Mouse (Mus musculus) midbrain, embryonic 14.5 days (tissue): Measurements from ENCODE around the gene Ssbp4. TPM values are rescaled to one million over a fixed set of nuclear protein-coding genes. Genes with fewer than 3 reads are reported as not detected.

Source experiments
- ATAC-seq: fragments of 200-750 bp; cut with Nextera tagmentation; 2 replicates; pipeline ENCODE4 v1.8.0; 2017; ENCODE audit warnings: moderate number of reproducible peaks, moderate library complexity; ENCODE audit not compliant: low FRiP score, low TSS enrichment
- DNase-seq: peaks from one replicate; pipeline ENCODE4 v3.0.0-alpha.2; 2015
- H3K27ac ChIP-seq: fragments of 300-500 bp; sonication (generic); replicated peaks from 2 replicates; pipeline ENCODE4 v1.5.1; 2014; ENCODE audit warnings: mild to moderate bottlenecking, low read depth, low read length, moderate library complexity
- H3K27me3 ChIP-seq: fragments of 300-500 bp; sonication (generic); 2 replicates; pipeline ENCODE4 v1.6.1; 2014; ENCODE audit warnings: low read length, control low read depth, mixed read lengths; ENCODE audit not compliant: control insufficient read depth, insufficient read depth
- H3K36me3 ChIP-seq: fragments of 300-500 bp; sonication (generic); 2 replicates; pipeline ENCODE4 v1.6.1; 2014; ENCODE audit warnings: low read length, control low read depth; ENCODE audit not compliant: control insufficient read depth, insufficient read depth
- H3K4me1 ChIP-seq: fragments of 300-500 bp; sonication (generic); 2 replicates; pipeline ENCODE4 v1.6.1; 2014; ENCODE audit warnings: mild to moderate bottlenecking, antibody characterized with exemption, low read length, control low read depth; ENCODE audit not compliant: control insufficient read depth, insufficient read depth
- H3K4me2 ChIP-seq: fragments of 300-500 bp; sonication (generic); 2 replicates; pipeline ENCODE4 v1.6.1; 2014; ENCODE audit warnings: mild to moderate bottlenecking, low read length, moderate library complexity
- H3K4me3 ChIP-seq: fragments of 300-500 bp; sonication (generic); replicated peaks from 2 replicates; pipeline ENCODE4 v1.5.1; 2014; ENCODE audit warnings: low read depth, low read length
- H3K9ac ChIP-seq: fragments of 300-500 bp; sonication (generic); replicated peaks from 2 replicates; pipeline ENCODE4 v1.6.1; 2014; ENCODE audit warnings: mild to moderate bottlenecking, low read length, moderate library complexity
- H3K9me3 ChIP-seq: fragments of 300-500 bp; sonication (generic); 2 replicates; pipeline ENCODE4 v1.6.1; 2016; ENCODE audit warnings: low read length, control low read depth, mixed read lengths; ENCODE audit not compliant: control insufficient read depth
- WGBS: fragments of 180-500 bp; shearing (Covaris S2); extraction: QIAGEN DNeasy Blood & Tissue Kit; methylation state at CpG from one replicate; pipeline ENCODE4 v1.1.7; 2014; 5-methylcytosine and 5-hydroxymethylcytosine counted together
- polyA plus RNA-seq: library from polyadenylated mRNA; unstranded; fragments of >200 nt; fragmentation: Nextera tagmentation; extraction: Ambion mirVana; gene quantifications from 2 replicates; pipeline ENCODE4 v1.2.1, GENCODE M21; 2014

Gene Ssbp4
- polyA plus RNA-seq, 1 experiment from 2014 or later = 172 TPM

DNA sequence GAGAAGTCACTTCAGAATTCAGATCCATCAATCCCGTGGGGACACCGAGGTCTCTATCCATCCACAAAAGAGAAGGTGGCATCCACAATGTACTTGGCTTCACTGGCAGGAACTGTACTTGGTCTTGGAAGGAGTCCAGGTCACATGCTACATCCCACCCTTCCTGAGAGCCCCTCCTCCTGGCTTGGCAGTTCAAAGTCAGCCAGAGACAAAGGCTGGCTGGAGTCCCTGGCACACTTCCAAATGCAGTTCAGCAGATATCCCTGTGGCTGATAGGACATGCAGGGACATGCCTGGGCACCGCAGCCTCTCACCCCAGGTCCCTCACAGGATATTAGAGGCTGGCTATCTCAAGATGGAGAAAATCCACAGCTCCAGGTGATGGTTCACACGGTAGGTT, 40.7 kb upstream of the Ssbp4 start:
- WGBS = 51% methylated on average over 4 of the region's 4 CpGs
- peak; percentile 88 for DNase-seq

DNA sequence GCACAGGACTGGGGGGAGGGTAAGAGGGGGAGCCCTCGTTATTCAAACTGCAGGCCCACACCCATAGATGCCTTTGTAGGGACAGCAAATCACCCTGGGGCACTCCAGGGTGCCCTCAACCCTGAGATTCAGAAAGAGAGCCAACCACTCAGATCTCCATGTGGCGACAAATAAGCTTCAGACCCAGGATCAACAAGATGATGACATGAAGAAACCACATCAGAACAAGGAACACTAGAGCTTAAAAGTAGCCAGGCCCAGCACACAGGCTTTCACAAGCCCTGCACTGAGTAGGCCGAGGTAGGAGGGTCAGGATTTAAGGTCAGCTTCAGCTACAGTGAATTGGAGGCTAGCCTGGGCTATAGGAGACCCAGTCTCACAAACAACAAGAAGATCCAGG, 40.2 kb upstream of the Ssbp4 start:
- ATAC-seq (no peak), DNase-seq (no peak)
- H3K9ac ChIP-seq = no peak overlapping the region
- WGBS = 65% methylated on average over 3 of the region's 3 CpGs
- H3K4me3 ChIP-seq = no peak overlapping the region
- H3K36me3 ChIP-seq = peaks cover 24% of the 10 kb centered on the region
- H3K4me1 ChIP-seq = 0 out of 2 replicates have a peak, but pooled peaks cover 14% of the 10 kb centered on the region
- H3K9me3 ChIP-seq = no peaks in the 10 kb centered on the region
- H3K27ac ChIP-seq = peak overlapping the region; percentile 38; the same call in 1 of the 2 replicates
- H3K4me2 ChIP-seq = no peak overlapping the region
- H3K27me3 ChIP-seq = no peaks in the 10 kb centered on the region

More for the DNA sequence above, 40.7 kb upstream of the Ssbp4 start:
- peaks cover 27% of the 10 kb centered on the region for H3K36me3 ChIP-seq
- H3K4me2 ChIP-seq = no peak overlapping the region; the same call in 1 of the 2 replicates
- H3K4me3 ChIP-seq = no peak overlapping the region
- H3K9ac ChIP-seq = no peak overlapping the region
- no peaks in the 10 kb centered on the region for H3K9me3 ChIP-seq
- 0 out of 2 replicates have a peak, but pooled peaks cover 14% of the 10 kb centered on the region for H3K4me1 ChIP-seq
- ATAC-seq = peak; percentile 71
- no peaks in the 10 kb centered on the region for H3K27me3 ChIP-seq
- peak overlapping the region; percentile 58; the same call in 1 of the 2 replicates for H3K27ac ChIP-seq

DNA sequence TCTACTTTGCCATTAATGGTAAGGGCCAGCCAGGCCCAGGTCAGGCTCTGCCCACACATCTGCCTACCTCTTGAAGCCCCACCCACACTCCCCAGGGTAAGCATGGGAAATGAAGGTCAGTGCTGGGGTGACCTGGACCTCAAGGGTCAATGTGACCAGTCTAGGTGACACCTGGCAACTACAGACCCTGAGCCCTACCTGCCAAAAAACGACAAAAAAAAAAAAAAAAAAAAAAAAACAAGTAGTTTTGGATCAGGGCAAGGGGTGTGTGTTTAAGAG, 39.4 kb upstream of the Ssbp4 start:
- WGBS = 42% methylated on average over 1 of the region's 1 CpGs

DNA sequence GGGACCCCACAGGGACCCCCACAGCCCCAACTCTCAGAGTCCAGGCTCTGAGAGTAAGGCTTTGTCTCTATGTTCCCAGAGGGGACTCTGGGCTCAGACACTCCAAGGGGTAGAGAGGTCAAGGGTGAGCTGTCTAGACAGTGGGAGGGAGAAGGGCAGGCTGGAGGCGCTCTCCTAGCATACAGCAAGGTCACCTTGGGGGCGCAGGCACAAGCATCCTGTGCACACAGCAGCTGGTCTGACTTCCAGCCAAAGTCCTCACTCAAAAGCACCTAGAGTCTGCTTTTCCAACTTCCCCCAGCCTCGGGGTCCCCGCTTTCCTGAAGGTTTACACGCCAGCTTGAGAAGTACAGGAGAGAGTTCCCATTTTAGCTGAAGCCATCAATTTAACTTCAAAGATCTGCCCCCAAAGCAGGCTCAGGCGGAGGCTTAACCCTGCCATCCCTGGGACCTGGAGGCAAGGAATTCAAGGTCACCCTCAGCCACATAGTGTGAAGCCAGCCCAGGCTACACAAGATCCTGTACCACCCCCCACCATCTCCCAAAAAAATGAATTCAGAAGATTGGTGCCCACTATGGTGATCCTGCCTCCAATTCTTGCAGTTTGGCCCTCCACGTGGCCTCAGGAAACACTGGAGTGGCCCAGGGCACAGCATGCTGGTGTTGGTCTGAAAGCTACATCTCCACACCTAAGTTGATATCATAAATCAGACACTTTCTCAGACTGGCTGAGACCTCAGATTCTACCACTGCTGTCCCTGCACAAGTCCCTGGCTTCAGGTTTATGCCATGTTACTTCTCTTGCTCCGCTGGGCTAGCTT, 38.9 kb upstream of the Ssbp4 start:
- WGBS = 58% methylated on average over 8 of the region's 8 CpGs
- 0 out of 2 replicates have a peak overlapping the region, but pooled peaks have one; percentile 13 for H3K27ac ChIP-seq
- H3K36me3 ChIP-seq = peaks cover 24% of the 10 kb centered on the region
- H3K9me3 ChIP-seq = no peaks in the 10 kb centered on the region
- H3K4me3 ChIP-seq = no peak overlapping the region
- no peaks in the 10 kb centered on the region for H3K27me3 ChIP-seq
- DNase-seq (no peak), ATAC-seq (no peak)
- 0 out of 2 replicates have a peak, but pooled peaks cover 14% of the 10 kb centered on the region for H3K4me1 ChIP-seq
- H3K9ac ChIP-seq = no peak overlapping the region
- no peak overlapping the region for H3K4me2 ChIP-seq

More for the DNA sequence above, 39.4 kb upstream of the Ssbp4 start:
- Histone ChIP-seq H3K4me1 (0 out of 2 replicates have a peak, but pooled peaks cover 14% of the 10 kb centered on the region), H3K36me3 (peaks cover 24% of the 10 kb centered on the region), H3K4me2 (no peak overlapping the region), H3K9ac (no peak overlapping the region), H3K9me3 (no peaks in the 10 kb centered on the region), H3K4me3 (no peak overlapping the region), H3K27me3 (no peaks in the 10 kb centered on the region), H3K27ac (no peak overlapping the region)
- DNase-seq (no peak), ATAC-seq (no peak)

DNA sequence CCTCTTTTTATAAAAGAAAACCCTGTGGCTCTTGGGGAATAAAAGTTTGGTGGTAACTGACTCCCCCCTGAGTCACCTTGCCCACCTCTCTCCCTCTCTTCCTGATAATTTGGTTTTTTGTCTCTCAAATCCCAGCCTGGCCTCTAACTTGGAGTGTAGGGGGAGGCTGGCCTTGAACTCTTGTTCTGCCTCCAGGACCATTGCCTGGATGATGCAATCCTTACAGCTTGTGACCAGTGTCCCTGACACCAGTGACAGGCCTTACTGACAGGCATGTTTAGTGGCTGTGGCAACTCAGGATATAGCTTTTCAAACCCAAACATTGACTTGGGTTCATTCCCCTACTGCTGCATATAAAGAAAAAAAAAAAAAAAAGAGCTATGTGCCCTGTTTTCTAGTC, 38.1 kb upstream of the Ssbp4 start:
- ATAC-seq = no peak
- Histone ChIP-seq H3K36me3 (peaks cover 18% of the 10 kb centered on the region), H3K9ac (0 out of 2 replicates have a peak overlapping the region, but pooled peaks have one; percentile 17), H3K27ac (no peak overlapping the region), H3K4me2 (no peak overlapping the region), H3K9me3 (no peaks in the 10 kb centered on the region), H3K27me3 (no peaks in the 10 kb centered on the region), H3K4me1 (0 out of 2 replicates have a peak, but pooled peaks cover 14% of the 10 kb centered on the region), H3K4me3 (no peak overlapping the region)
- DNase-seq = no peak

DNA sequence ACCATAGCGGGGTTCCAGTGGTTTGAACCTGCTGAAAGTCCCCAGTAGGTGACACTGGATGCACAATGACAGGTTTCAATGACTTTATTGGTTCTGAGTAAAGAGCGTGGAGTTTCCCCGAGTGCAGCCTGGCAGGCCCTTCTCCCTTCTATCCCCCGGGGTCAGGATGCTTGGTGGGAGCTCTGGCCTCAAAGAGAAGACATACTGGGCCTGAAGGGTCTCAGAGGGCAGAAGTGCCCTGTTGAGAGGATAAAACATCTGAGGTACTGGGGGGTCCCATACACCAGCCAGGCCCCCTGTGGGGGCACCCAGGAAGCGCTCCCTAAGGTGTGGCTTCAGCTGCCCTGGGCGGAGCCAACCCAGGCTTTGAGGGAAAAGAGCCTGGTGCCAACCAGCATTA, 37.7 kb upstream of the Ssbp4 start:
- peaks cover 15% of the 10 kb centered on the region for H3K36me3 ChIP-seq
- H3K4me2 ChIP-seq = no peak overlapping the region
- no peaks in the 10 kb centered on the region for H3K9me3 ChIP-seq
- H3K9ac ChIP-seq = no peak overlapping the region
- no peak overlapping the region for H3K4me3 ChIP-seq
- no peaks in the 10 kb centered on the region for H3K27me3 ChIP-seq
- DNase-seq = no peak
- H3K4me1 ChIP-seq = 0 out of 2 replicates have a peak, but pooled peaks cover 14% of the 10 kb centered on the region
- ATAC-seq = no peak
- no peak overlapping the region for H3K27ac ChIP-seq
- WGBS = 66% methylated on average over 6 of the region's 6 CpGs

DNA sequence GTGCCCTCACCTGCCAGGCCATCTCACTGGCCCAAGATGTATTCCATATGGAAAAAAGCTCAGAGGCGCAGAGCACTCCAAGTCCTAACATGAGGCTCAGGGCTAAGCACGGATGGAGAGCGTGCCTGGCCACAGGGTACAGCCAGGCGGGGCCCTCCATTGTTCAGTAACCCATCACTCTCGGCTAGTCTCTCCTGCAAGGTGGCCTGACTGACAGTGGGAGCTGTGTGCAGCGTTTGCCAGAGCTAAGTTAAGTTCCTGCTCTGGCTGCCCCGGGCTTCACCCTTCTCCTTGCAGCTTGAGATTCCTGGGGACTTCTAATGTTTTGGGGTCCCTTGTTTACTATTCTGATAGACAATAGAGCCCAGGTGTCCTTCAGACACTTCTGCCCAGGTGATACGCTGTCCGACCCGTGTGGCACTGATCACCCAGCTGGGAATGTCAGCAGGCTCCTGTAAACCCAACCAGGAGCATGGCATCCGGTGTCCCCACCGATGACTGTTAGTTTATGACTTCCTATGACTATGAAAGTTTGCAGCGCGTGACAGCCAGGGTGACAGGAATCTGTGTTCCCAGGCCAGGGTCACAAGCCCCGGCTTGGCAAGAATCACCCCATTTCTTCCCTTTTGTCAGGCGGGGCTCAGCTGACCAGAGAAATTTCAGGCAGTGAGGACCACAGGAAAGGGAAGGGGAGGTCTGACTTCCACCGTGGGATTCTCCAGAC, 37.0 kb upstream of the Ssbp4 start:
- H3K4me2 ChIP-seq = no peak overlapping the region
- DNase-seq = no peak
- WGBS = 61% methylated on average over 17 of the region's 17 CpGs

DNA sequence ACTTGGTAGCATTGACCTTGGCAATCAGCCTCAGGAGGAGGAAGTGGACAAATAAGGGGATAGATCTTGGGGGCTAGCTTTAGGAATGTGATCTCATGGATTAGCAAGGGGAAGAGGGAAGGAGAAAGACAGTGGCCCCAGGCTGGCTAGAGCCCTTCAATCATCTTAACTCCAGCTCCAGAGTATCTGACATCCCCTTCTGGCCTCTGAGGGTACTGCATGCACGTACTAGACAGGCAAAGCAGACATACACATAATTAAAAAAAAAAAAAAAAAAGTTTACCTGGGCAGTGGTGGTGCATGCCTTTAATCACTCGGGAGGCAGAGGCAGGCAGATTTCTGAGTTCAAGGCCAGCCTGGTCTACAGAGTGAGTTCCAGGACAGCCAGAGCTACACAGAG, 35.4 kb upstream of the Ssbp4 start:
- H3K4me2 ChIP-seq = no peak overlapping the region
- H3K36me3 ChIP-seq = no peaks in the 10 kb centered on the region
- H3K9me3 ChIP-seq = no peaks in the 10 kb centered on the region
- H3K9ac ChIP-seq = no peak overlapping the region
- ATAC-seq = no peak
- 0 out of 2 replicates have a peak, but pooled peaks cover 4% of the 10 kb centered on the region for H3K4me1 ChIP-seq
- H3K27me3 ChIP-seq = no peaks in the 10 kb centered on the region
- no peak overlapping the region for H3K4me3 ChIP-seq
- H3K27ac ChIP-seq = no peak overlapping the region
- no peak for DNase-seq
- WGBS = 77% methylated on average over 2 of the region's 2 CpGs

More for the DNA sequence above, 37.0 kb upstream of the Ssbp4 start:
- no peak for ATAC-seq
- no peaks in the 10 kb centered on the region for H3K9me3 ChIP-seq
- no peak overlapping the region for H3K4me3 ChIP-seq
- peaks cover 10% of the 10 kb centered on the region for H3K36me3 ChIP-seq
- H3K4me1 ChIP-seq = 0 out of 2 replicates have a peak, but pooled peaks cover 14% of the 10 kb centered on the region
- H3K27ac ChIP-seq = no peak overlapping the region
- no peak overlapping the region for H3K9ac ChIP-seq
- no peaks in the 10 kb centered on the region for H3K27me3 ChIP-seq
